Mouse (Mus musculus) intestine, postnatal 0 days (tissue): ENCODE results near the gene Cdkal1. TPM values are rescaled to one million over a fixed set of nuclear protein-coding genes. Genes with fewer than 3 reads are reported as not detected.

Source experiments
- ATAC-seq: fragments of 200-750 bp; cut with Nextera tagmentation; 2 replicates; pipeline ENCODE4 v1.8.0; 2017; ENCODE audit warnings: mild to moderate bottlenecking, moderate TSS enrichment, moderate library complexity
- H3K27ac ChIP-seq: fragments of 300-500 bp; sonication (generic); 2 replicates; pipeline ENCODE4 v1.5.1; 2014; ENCODE audit warnings: mild to moderate bottlenecking, low read depth, low read length, moderate library complexity
- H3K27me3 ChIP-seq: fragments of 300-500 bp; sonication (generic); replicated peaks from 2 replicates; pipeline ENCODE4 v1.6.1; 2014; ENCODE audit warnings: low read length, mixed read lengths; ENCODE audit not compliant: control insufficient read depth, insufficient read depth
- H3K36me3 ChIP-seq: fragments of 300-500 bp; sonication (generic); 2 replicates; pipeline ENCODE4 v1.6.1; 2014; ENCODE audit warnings: mild to moderate bottlenecking, moderate library complexity; ENCODE audit not compliant: control insufficient read depth, insufficient read depth
- H3K4me1 ChIP-seq: fragments of 300-500 bp; sonication (generic); replicated peaks from 2 replicates; pipeline ENCODE4 v1.6.1; 2014; ENCODE audit warnings: antibody characterized with exemption, low read length, mixed read lengths; ENCODE audit not compliant: control insufficient read depth, insufficient read depth
- H3K4me2 ChIP-seq: fragments of 300-500 bp; sonication (generic); replicated peaks from 2 replicates; pipeline ENCODE4 v1.6.1; 2014; ENCODE audit warnings: low read depth, mild to moderate bottlenecking, moderate library complexity
- H3K4me3 ChIP-seq: fragments of 300-500 bp; sonication (generic); 2 replicates; pipeline ENCODE4 v1.5.1; 2014; ENCODE audit warnings: low read depth, low read length
- H3K9ac ChIP-seq: fragments of 300-500 bp; sonication (generic); 2 replicates; pipeline ENCODE4 v1.6.1; 2014; ENCODE audit warnings: mild to moderate bottlenecking, low read depth, low read length
- H3K9me3 ChIP-seq: fragments of 300-500 bp; sonication (generic); 2 replicates; pipeline ENCODE4 v1.6.1; 2016; ENCODE audit warnings: mixed run types; ENCODE audit not compliant: control insufficient read depth
- CTCF ChIP-seq: sonication (generic); IDR thresholded peaks from 2 replicates; pipeline ENCODE4 v1.5.1; 2016; ENCODE audit warnings: low read depth, mild to moderate bottlenecking, control low read depth, antibody characterized with exemption, moderate library complexity
- WGBS: fragments of 180-500 bp; shearing (Covaris S2); extraction: QIAGEN DNeasy Blood & Tissue Kit; methylation state at CpG from one replicate; pipeline ENCODE4 v1.1.7; 2014; 5-methylcytosine and 5-hydroxymethylcytosine counted together
- polyA plus RNA-seq: library from polyadenylated mRNA; unstranded; fragments of >200 nt; fragmentation: Nextera tagmentation; extraction: Ambion mirVana; gene quantifications from 2 replicates; pipeline ENCODE4 v1.2.1, GENCODE M21; 2015

Gene Cdkal1
- polyA plus RNA-seq, 1 experiment from 2014 or later = 13.5 TPM

DNA sequence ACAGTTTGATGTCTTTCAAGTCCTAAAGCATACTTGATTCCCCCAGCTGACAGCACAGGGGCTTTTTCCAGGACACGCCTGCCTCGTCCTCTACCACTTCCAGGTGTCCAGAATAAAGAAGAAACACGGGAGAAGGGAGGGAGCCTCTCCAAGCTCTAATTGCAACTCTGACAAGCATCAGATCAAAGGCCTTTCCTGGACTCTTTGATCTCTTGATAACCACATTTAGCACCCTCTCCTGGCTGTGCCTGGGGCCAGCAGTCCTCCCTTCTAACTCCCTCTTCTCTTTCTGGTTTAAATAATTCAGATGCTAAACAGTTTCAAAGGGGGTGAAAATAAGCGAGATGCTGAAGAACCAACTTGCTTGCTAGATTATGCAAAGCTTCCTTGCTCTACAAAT, 698.8 kb downstream of the Cdkal1 start:
- H3K9me3 ChIP-seq = no peaks in the 10 kb centered on the region
- no peaks in the 10 kb centered on the region for H3K27me3 ChIP-seq
- H3K4me3 ChIP-seq = no peak overlapping the region
- no peaks in the 10 kb centered on the region for H3K36me3 ChIP-seq
- no peak overlapping the region for H3K9ac ChIP-seq
- no peak overlapping the region for H3K4me2 ChIP-seq
- ATAC-seq = no peak
- H3K27ac ChIP-seq = no peak overlapping the region
- no peaks in the 10 kb centered on the region for H3K4me1 ChIP-seq
- TF ChIP-seq CTCF = peak; percentile 50
- 33% methylated on average over 4 of the region's 4 CpGs for WGBS

DNA sequence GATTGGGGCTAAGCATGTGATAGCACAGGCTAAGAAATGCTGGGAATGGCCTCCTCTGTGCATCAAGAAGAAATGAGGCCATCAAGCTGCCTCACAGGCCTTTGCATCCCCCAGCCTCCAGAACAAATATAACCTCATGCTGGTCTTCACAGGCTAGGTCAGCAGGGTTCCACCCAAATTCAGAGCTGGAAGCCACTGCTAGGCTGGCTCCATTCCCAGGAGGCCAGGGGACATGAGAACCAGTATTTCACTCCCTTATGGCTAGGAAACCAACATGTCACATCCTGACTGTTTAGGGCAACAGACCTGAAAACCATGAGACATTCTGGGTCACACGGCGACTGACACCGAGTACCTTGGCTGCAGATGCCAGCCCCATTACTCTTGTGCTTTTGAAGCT, 700.2 kb downstream of the Cdkal1 start:
- no peaks in the 10 kb centered on the region for H3K36me3 ChIP-seq
- H3K4me3 ChIP-seq = no peak overlapping the region
- H3K4me1 ChIP-seq = no peaks in the 10 kb centered on the region
- 90% methylated on average over 3 of the region's 3 CpGs for WGBS
- H3K9ac ChIP-seq = no peak overlapping the region
- TF ChIP-seq CTCF = no peak
- H3K27ac ChIP-seq = no peak overlapping the region
- no peaks in the 10 kb centered on the region for H3K9me3 ChIP-seq
- H3K4me2 ChIP-seq = no peak overlapping the region
- no peak for ATAC-seq
- H3K27me3 ChIP-seq = no peaks in the 10 kb centered on the region

DNA sequence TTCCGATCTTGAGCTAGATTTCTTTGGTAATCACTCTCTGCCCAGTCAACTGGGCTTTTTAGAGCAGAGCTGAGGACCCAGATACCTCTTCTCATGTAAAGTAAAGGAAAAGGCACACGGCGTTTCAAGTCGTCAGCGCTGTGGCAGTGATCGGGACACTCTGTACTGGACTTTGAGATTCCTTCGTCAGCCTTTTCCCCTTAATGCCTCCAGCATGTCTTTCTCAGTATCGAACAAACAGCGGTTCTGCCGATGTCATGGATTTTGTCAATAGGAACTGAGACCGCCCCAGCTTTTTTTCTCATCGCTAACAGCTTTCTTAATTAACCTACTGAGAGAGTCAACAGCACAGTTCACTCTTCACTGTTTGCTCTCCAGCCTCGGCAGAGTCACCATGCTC, 705.4 kb downstream of the Cdkal1 start:
- peak; percentile 92 for ATAC-seq
- no peak for TF ChIP-seq CTCF
- Histone ChIP-seq H3K27me3 (no peaks in the 10 kb centered on the region), H3K36me3 (no peaks in the 10 kb centered on the region), H3K9ac (no peak overlapping the region), H3K4me3 (no peak overlapping the region), H3K4me1 (no peaks in the 10 kb centered on the region), H3K9me3 (no peaks in the 10 kb centered on the region), H3K27ac (no peak overlapping the region; the same call in 1 of the 2 replicates), H3K4me2 (no peak overlapping the region)
- WGBS = 49% methylated on average over 13 of the region's 13 CpGs

DNA sequence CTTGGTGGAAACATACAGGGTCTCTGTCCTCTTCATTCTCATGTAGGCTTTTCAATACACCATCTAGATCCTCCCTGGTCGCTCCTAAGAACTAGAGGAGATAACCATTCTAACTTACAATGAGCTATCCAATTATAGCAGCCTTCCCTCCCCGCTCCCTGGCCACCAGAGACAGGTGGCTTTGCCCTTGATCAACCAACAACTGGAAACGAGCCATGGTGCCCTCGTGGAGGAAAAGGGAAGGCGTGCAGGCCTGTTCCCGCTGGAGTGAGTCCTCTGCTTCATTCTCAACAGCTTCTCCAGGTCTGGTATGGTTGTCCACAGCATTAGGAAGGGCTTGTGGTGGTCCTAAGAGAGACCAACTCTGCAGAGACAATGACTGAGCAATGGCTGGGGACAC, 706.1 kb downstream of the Cdkal1 start:
- no peak for ATAC-seq

DNA sequence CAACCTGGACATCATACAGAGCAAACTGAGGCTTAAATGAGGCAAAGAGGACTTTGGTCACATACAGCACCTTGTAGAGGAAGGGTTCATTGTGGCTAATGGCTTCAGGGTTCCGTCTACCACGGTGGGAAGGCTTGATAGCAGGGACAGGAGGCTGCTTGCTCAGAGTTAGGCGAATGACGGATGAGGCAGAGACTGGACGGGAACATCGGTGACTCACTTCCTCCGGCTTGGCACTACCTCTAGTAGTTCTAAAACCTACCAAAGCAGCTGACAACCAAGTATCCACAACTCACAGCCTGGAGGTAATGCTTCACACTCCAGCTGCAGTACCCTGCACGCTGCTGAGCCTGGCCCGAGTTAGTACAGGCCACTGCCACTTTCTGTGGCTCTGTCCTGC, 706.9 kb downstream of the Cdkal1 start:
- no peak overlapping the region for H3K27ac ChIP-seq
- H3K4me1 ChIP-seq = no peaks in the 10 kb centered on the region
- H3K36me3 ChIP-seq = no peaks in the 10 kb centered on the region
- 81% methylated on average over 9 of the region's 9 CpGs for WGBS
- TF ChIP-seq CTCF = no peak
- H3K27me3 ChIP-seq = no peaks in the 10 kb centered on the region
- ATAC-seq = no peak
- no peak overlapping the region for H3K4me2 ChIP-seq
- no peak overlapping the region for H3K4me3 ChIP-seq
- no peaks in the 10 kb centered on the region for H3K9me3 ChIP-seq
- no peak overlapping the region for H3K9ac ChIP-seq

More for the DNA sequence above, 706.1 kb downstream of the Cdkal1 start:
- no peak overlapping the region for H3K27ac ChIP-seq
- no peaks in the 10 kb centered on the region for H3K27me3 ChIP-seq
- H3K4me1 ChIP-seq = no peaks in the 10 kb centered on the region
- no peaks in the 10 kb centered on the region for H3K9me3 ChIP-seq
- no peak overlapping the region for H3K4me2 ChIP-seq
- H3K9ac ChIP-seq = no peak overlapping the region
- 76% methylated on average over 6 of the region's 6 CpGs for WGBS
- no peak for TF ChIP-seq CTCF
- no peak overlapping the region for H3K4me3 ChIP-seq
- no peaks in the 10 kb centered on the region for H3K36me3 ChIP-seq

Other genes starting within 250 kb of the Cdkal1 start
- gene E2f3, start 130.4 kb upstream of the Cdkal1 start, polyA plus RNA-seq = 4.2 and 4.4 TPM in 2 replicates